ENCODE assay signal across 1 mouse cellular context in the genomic region with DNA sequence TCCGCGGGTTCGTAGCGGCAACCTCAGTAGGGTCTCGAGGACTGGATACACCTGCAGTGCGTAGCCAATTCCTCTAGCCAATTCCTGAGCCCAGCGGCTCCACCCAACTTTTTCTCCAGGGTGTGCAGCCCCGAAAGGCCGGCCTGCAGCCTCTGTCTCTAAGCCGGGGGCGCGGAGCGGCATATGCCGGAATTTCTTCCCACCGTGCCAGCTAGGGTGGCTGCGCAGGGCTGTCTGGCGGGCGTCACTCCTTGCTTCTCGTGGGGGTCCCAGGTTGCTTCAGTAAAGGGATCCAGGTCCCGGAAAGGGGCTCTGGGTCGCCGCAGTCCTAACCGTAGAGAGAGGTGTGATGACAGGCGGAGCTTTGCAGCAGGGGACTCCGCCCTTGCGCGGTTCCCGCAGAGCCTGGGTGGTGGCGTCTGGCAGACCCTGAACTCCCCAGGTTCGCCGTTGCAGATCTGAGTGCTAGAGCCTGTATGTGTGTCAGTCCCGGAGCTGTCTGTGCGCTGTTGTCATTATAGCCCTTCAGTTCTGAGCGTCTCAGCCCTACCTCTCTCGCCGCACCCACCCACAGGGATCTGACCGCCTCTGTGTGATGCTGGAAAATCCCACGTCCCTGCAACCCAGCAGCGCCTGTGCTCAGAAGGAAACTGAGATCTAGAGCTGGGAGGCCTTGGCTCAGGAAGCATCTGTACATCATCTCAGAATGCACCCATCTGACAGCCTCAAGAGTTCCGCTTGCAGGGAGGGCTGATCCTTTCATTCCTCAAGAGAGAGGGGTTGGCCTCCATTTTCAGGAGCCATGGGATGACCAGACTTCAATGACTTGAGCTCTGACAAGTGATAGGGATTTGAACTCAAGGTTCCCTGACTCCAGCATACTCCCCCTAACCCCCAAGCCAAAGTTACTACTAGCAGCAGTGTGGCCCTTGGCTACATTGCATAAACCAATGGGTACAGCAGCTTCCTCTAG.
TF ChIP-seq lines count a peak whose summit lies in the region.

No protein-coding gene starts in this region.

TF ChIP-seq in CH12.LX, 34 proteins besides CTCF, POLR2A, EP300 and RAD21 (continued from another document):
- no peak for TF ChIP-seq E2F4 (IDR thresholded peaks at IDR 0.05; ENCODE audit: insufficient replicate concordance, low read depth, low read length)
- TF ChIP-seq ELF1 (IDR thresholded peaks at IDR 0.05; ENCODE audit: low read depth, low read length), result no peak
- TF ChIP-seq JUN (IDR thresholded peaks at IDR 0.05; ENCODE audit: insufficient read depth, low read depth, low read length), result no peak
- TF ChIP-seq TCF12 (IDR thresholded peaks at IDR 0.05; ENCODE audit: low read depth, low read length), result no peak
